Mouse (Mus musculus): ENCODE results near the gene Dlx3. TPM values are rescaled to one million over a fixed set of nuclear protein-coding genes. Genes with fewer than 3 reads are reported as not detected.

The Dlx3 gene
- polyA plus RNA-seq, 1 experiment: 31.8 TPM

DNA sequence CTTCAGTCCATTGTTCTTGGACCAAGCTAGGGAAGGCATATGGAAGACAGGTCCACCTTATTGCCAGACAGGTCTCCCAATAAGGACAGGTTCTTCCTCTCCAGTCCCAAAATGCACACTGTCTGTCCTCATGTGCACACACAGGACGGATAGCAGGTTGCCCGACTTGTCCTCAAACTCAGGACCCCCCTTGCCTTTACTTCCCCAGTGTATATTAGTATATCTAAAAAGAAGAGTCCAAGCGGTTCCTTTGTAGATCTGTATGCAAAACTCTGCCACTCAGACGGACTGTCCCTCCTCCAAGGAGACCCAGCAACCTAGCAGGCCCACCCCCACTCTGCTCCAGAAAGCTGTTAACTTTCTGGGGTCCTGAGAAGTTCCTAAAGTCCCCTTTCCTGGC is 23.7 kb downstream of the Dlx3 start:
- TF ChIP-seq USF1 (IDR thresholded peaks at IDR 0.05; ENCODE audit: low read depth): no peak
- TF ChIP-seq CTCF (IDR thresholded peaks at IDR 0.05; ENCODE audit: control insufficient read depth, insufficient read depth, insufficient read length): no peak
- no peak for TF ChIP-seq FOSL1 (IDR thresholded peaks at IDR 0.05; ENCODE audit: insufficient read depth, low read length, poor library complexity, severe bottlenecking)
- TF ChIP-seq CEBPB (IDR thresholded peaks at IDR 0.05; ENCODE audit: low read depth): no peak
- H3K79me2 ChIP-seq (ENCODE audit: control insufficient read depth, insufficient read depth): no peaks in the 10 kb centered on the region
- no peak overlapping the region for H3K4me3 ChIP-seq (ENCODE audit: insufficient read depth, poor library complexity, severe bottlenecking)
- H3ac ChIP-seq (ENCODE audit: control insufficient read depth, insufficient read length, low read depth): no peak overlapping the region
- H3K36me3 ChIP-seq (ENCODE audit: control insufficient read depth, insufficient read depth): no peaks in the 10 kb centered on the region
- H3K27me3 ChIP-seq (ENCODE audit: control insufficient read depth, insufficient read depth, insufficient read length): peaks cover 3% of the 10 kb centered on the region
- H3K79me3 ChIP-seq (ENCODE audit: low read depth): no peaks in the 10 kb centered on the region

DNA sequence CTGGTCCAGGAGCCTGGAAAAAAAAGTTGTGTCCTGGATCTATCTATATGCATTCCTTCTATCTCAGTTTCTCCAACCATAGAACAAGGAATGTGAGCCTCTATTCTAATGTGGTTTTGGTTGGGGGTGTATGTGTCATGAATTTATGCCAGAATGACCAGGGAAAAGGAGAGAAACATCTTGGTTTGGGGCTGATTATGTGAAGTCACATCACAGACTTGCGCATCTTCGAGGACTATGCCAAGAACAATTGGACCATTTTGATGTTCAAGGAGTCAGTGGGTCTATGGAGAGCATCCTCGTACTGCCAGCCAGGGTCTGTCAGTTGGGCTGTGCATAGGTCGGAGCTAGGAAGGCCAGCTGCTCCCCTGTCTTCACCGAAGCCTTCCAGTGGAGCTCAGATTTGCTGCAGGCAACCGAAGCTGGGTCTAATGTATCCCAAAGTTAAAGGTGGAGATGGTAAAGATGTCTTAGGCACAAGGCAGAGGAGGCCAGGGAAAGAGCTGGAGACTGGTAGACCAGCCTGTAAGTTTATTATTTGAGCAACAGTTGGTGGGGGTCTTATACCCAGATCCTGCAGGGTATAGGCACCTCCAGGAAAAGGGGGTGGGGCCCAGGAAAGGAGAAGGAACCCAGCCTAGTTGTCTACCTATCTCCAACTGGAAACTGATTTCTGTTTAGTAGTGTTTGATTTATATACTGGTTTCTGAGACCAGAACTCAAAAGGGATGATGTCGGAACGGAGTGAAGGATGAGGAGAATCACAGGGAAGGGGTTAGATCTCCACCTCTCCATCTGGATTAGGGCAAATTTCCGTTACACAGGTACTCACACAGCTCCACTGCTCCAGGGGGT is 24.4 kb downstream of the Dlx3 start:
- H3K27me3 ChIP-seq (ENCODE audit: control insufficient read depth, insufficient read depth, insufficient read length): peaks cover 3% of the 10 kb centered on the region
- H3ac ChIP-seq (ENCODE audit: control insufficient read depth, insufficient read length, low read depth): no peak overlapping the region
- no peak overlapping the region for H3K4me3 ChIP-seq (ENCODE audit: insufficient read depth, poor library complexity, severe bottlenecking)
- H3K36me3 ChIP-seq (ENCODE audit: control insufficient read depth, insufficient read depth): no peaks in the 10 kb centered on the region
- no peaks in the 10 kb centered on the region for H3K79me3 ChIP-seq (ENCODE audit: low read depth)
- no peaks in the 10 kb centered on the region for H3K79me2 ChIP-seq (ENCODE audit: control insufficient read depth, insufficient read depth)
- no peak for TF ChIP-seq FOSL1 (IDR thresholded peaks at IDR 0.05; ENCODE audit: insufficient read depth, low read length, poor library complexity, severe bottlenecking)

DNA sequence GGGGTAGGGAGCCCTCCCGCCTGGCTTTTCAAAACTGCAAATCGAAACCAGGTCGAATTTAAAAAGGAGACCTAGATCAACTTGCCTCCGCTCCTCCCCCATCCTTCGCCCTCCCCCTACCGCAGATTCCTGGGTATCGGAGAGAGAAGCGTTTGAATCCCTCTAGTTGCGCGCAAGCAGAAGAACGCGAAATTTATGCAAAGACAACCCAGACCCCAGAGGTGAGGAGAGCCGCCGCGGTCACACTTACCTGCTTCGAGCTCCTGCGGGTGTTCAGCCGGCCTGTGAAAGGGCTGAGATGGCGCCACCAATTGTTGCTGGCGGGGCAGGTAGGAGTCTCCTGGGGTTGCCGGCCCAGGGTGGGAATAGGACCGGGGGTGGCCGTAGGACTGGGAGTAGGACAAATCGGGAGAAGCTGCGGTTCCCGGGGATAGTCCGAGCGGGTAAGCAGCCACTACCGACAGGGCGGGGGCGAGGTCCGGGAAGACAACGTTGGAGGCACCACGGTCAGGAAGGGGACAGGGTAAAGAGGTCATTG is 25.1 kb downstream of the Dlx3 start:
- TF ChIP-seq USF1 (IDR thresholded peaks at IDR 0.05; ENCODE audit: low read depth) (no peak), CTCF (IDR thresholded peaks at IDR 0.05; ENCODE audit: control insufficient read depth, insufficient read depth, insufficient read length) (no peak), CEBPB (IDR thresholded peaks at IDR 0.05; ENCODE audit: low read depth) (no peak), MAX (IDR thresholded peaks at IDR 0.05) (no peak), FOSL1 (IDR thresholded peaks at IDR 0.05; ENCODE audit: insufficient read depth, low read length, poor library complexity, severe bottlenecking) (no peak), MYOD1 (IDR thresholded peaks at IDR 0.05; ENCODE audit: control insufficient read depth, insufficient read length, low read depth) (no peak), MYOG (IDR thresholded peaks at IDR 0.05; ENCODE audit: control insufficient read depth, extremely low read depth, insufficient read length) (no peak)
- H3K27me3 ChIP-seq (ENCODE audit: control insufficient read depth, insufficient read depth, insufficient read length): peaks cover 3% of the 10 kb centered on the region

DNA sequence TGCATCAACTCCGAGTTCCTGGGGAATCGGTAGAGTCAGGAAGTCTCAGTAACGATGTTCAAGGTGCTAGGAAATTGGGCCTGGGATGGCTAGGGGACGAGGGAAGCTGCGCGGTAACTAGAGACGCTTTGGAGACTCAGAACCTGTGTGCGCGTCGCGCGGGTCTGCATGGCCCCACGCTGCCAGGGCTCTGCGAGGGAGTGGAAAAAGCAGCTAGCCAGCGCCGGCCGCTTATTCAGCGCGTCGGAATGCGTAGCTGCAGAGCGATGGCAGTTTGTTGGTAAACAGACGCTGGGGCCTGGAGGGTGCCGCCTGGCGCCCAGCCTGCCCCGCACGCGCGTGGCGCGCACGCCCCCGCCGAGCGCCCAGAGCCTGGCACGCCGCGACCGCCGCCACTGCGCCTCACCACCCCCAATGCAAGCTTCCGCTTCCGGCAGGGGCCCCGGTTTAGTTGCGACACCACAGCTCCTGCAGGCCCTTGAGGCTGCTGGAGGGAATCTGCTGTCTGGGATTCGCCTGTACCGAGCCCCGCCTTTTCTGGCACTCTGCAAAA is 26.0 kb downstream of the Dlx3 start, which contains the start of gene Dlx4:
Gene Dlx4, minus strand, starts transcription at position 413 of the 553 bp plus-strand sequence.
- TF ChIP-seq CTCF (IDR thresholded peaks at IDR 0.05; ENCODE audit: control insufficient read depth, insufficient read depth, insufficient read length) (no peak), MAX (IDR thresholded peaks at IDR 0.05) (peak; percentile 39), USF1 (IDR thresholded peaks at IDR 0.05; ENCODE audit: low read depth) (no peak), MYOD1 (IDR thresholded peaks at IDR 0.05; ENCODE audit: control insufficient read depth, insufficient read length, low read depth) (no peak), CEBPB (IDR thresholded peaks at IDR 0.05; ENCODE audit: low read depth) (peak; percentile 88), FOSL1 (IDR thresholded peaks at IDR 0.05; ENCODE audit: insufficient read depth, low read length, poor library complexity, severe bottlenecking) (no peak), MYOG (IDR thresholded peaks at IDR 0.05; ENCODE audit: control insufficient read depth, extremely low read depth, insufficient read length) (no peak)
- Histone ChIP-seq H3K27me3 (ENCODE audit: control insufficient read depth, insufficient read depth, insufficient read length) (peaks cover 3% of the 10 kb centered on the region), H3K79me3 (ENCODE audit: low read depth) (no peaks in the 10 kb centered on the region), H3K79me2 (ENCODE audit: control insufficient read depth, insufficient read depth) (no peaks in the 10 kb centered on the region), H3K36me3 (ENCODE audit: control insufficient read depth, insufficient read depth) (no peaks in the 10 kb centered on the region), H3ac (ENCODE audit: control insufficient read depth, insufficient read length, low read depth) (peak within 1 kb of the TSS; percentile 56), H3K4me3 (ENCODE audit: insufficient read depth, poor library complexity, severe bottlenecking) (no peak within 1 kb of the TSS)

More for the DNA sequence above, 25.1 kb downstream of the Dlx3 start:
- no peaks in the 10 kb centered on the region for H3K79me2 ChIP-seq (ENCODE audit: control insufficient read depth, insufficient read depth)
- no peak overlapping the region for H3K4me3 ChIP-seq (ENCODE audit: insufficient read depth, poor library complexity, severe bottlenecking)
- H3ac ChIP-seq (ENCODE audit: control insufficient read depth, insufficient read length, low read depth): no peak overlapping the region
- no peaks in the 10 kb centered on the region for H3K36me3 ChIP-seq (ENCODE audit: control insufficient read depth, insufficient read depth)
- no peaks in the 10 kb centered on the region for H3K79me3 ChIP-seq (ENCODE audit: low read depth)

DNA sequence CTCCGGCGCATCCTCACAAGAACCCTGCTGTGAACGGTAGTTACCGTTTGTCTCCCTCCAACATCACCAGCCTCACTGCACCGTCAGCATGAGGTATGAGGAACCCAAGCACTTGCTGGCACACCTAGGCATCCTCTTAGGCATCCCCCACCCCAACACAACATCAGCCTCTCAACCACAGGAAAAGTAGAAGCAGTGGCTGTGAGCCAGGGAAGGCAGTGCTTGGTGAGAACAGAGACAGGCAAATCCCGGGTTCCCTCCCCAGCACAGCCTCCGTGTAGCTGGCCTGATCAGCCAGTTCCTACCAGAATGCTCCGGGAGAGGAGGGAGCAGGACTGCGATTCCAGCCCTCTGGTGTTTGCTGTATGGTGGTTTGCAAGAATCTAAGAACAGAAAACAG is 28.8 kb downstream of the Dlx3 start:
- no peaks in the 10 kb centered on the region for H3K79me2 ChIP-seq (ENCODE audit: control insufficient read depth, insufficient read depth)
- no peak for TF ChIP-seq CEBPB (IDR thresholded peaks at IDR 0.05; ENCODE audit: low read depth)
- TF ChIP-seq MAX (IDR thresholded peaks at IDR 0.05): no peak
- no peak for TF ChIP-seq MYOG (IDR thresholded peaks at IDR 0.05; ENCODE audit: control insufficient read depth, extremely low read depth, insufficient read length)
- TF ChIP-seq FOSL1 (IDR thresholded peaks at IDR 0.05; ENCODE audit: insufficient read depth, low read length, poor library complexity, severe bottlenecking): no peak
- TF ChIP-seq CTCF (IDR thresholded peaks at IDR 0.05; ENCODE audit: control insufficient read depth, insufficient read depth, insufficient read length): no peak
- no peak for TF ChIP-seq USF1 (IDR thresholded peaks at IDR 0.05; ENCODE audit: low read depth)
- TF ChIP-seq MYOD1 (IDR thresholded peaks at IDR 0.05; ENCODE audit: control insufficient read depth, insufficient read length, low read depth): no peak
- H3K27me3 ChIP-seq (ENCODE audit: control insufficient read depth, insufficient read depth, insufficient read length): no peaks in the 10 kb centered on the region
- H3K4me3 ChIP-seq (ENCODE audit: insufficient read depth, poor library complexity, severe bottlenecking): no peak overlapping the region
- H3ac ChIP-seq (ENCODE audit: control insufficient read depth, insufficient read length, low read depth): no peak overlapping the region
- no peaks in the 10 kb centered on the region for H3K79me3 ChIP-seq (ENCODE audit: low read depth)
- H3K36me3 ChIP-seq (ENCODE audit: control insufficient read depth, insufficient read depth): no peaks in the 10 kb centered on the region

Measured in C2C12 (cell line).